ENCODE assay signal across 18 mouse cellular contexts in genomic region chr1:14485746-14486145, GRCm38 (mm10).
"Had no signal": no experiment of that assay in that cellular context is flagged by ENCODE, and none has a peak within 500 bp of the region (broad histone marks: within the 10 kb centered on the region; RNA-seq: fewer than 3 reads in every experiment).

No protein-coding gene starts in this region.

- H3K27ac ChIP-seq: midbrain, embryonic 10.5 days; midbrain, embryonic 12.5 days; neural tube, embryonic 13.5 days; neural tube, embryonic 15.5 days had no signal

- H3K4me1 ChIP-seq: midbrain, embryonic 10.5 days; midbrain, embryonic 12.5 days; neural tube, embryonic 13.5 days; neural tube, embryonic 15.5 days had no signal

- H3K27me3 ChIP-seq: midbrain, embryonic 12.5 days; neural tube, embryonic 13.5 days; neural tube, embryonic 15.5 days had no signal

- H3K9ac ChIP-seq: lung, embryonic 14.5 days; midbrain, embryonic 12.5 days; neural tube, embryonic 13.5 days; neural tube, embryonic 15.5 days had no signal

- ATAC-seq: midbrain, embryonic 16.5 days had no signal

- H3K4me2 ChIP-seq: lung, embryonic 14.5 days; midbrain, embryonic 12.5 days; neural tube, embryonic 13.5 days; neural tube, embryonic 15.5 days had no signal

- H3K9me3 ChIP-seq: midbrain, embryonic 10.5 days; midbrain, embryonic 12.5 days; neural tube, embryonic 13.5 days; neural tube, embryonic 15.5 days had no signal

- H3K4me3 ChIP-seq: midbrain, embryonic 10.5 days; midbrain, embryonic 12.5 days; myocyte; neural tube, embryonic 13.5 days; neural tube, embryonic 15.5 days had no signal

- H3K36me3 ChIP-seq: midbrain, embryonic 10.5 days; midbrain, embryonic 12.5 days; neural tube, embryonic 13.5 days; neural tube, embryonic 15.5 days had no signal

- DNase-seq: lung, embryonic 14.5 days; lung, postnatal 10 days; lung, postnatal 4 days; midbrain, embryonic 14.5 days; retina, postnatal 1 day; right cerebral cortex, adult 18-20 months; right cerebral cortex, postnatal 25 days; right cerebral cortex, postnatal 4 days; spleen, adult 18-20 months; thymus, adult 18-20 months; thymus, postnatal 14 days; thymus, postnatal 36 days had no signal
